Mouse (Mus musculus): ENCODE results near the gene Cuta. TPM values are rescaled to one million over a fixed set of nuclear protein-coding genes. Genes with fewer than 3 reads are reported as not detected.

Cuta gene
- polyA plus RNA-seq, 2 experiments = 127 to 146 TPM

DNA sequence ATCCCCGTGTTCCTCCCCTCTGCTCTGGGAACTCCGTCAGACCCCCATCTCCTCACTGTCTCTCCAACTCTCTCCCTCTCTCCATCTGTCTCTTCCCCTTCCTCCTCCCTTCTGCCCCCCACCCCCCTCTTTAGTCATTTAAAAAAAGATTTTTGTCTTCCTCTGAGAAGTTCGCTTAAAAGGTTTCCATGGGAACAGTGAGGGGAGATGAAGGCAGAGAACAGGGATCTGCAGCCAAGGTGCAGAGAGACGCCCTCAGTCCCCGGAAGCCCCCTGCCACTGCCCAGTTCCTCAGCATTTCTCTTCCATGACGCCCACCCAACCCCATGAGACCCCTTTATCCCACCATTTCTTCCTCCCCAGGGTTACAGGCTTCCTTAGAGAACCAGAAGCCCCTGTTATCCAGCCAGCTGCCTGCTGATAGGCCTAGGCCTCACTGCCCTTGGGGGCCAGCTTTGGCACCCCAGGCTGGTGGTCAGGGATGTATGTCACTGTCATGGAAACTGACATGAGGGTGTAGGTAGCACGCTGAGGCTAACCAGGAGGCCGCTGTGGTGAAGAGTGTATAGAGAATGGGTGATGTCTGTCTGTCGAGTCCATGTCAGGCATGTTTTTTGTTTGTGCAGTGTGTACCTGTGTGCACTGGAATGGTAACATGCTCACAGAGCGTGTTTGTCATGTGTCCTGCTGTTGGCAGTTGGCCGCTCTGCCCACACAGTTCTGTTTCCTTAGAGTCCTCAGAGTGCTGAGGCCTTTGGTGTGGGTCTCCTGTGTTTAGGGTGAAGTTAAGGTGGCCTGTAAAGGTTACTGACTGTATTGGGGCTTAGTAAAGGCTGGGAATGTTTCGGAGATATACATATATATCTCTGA lies 8.1 kb upstream of the Cuta start:
- DNase-seq (ENCODE audit: low spot score) (no peak), ATAC-seq (ENCODE audit: low FRiP score, low read depth) (no peak)
- TF ChIP-seq POLR2A (IDR thresholded peaks at IDR 0.05; ENCODE audit: borderline replicate concordance, extremely low read depth, insufficient read depth, insufficient read length) = no peak
- Histone ChIP-seq H3K9ac (ENCODE audit: low read depth, low read length, severe bottlenecking) (0 out of 2 replicates have a peak overlapping the region, but pooled peaks have one; percentile 58), H3K27me3 (ENCODE audit: control insufficient read depth, insufficient read depth, low read length) (no peaks in the 10 kb centered on the region), H3K4me2 (replicated peaks; ENCODE audit: low read depth, low read length, severe bottlenecking) (peak overlapping the region; percentile 91), H3K4me3 (replicated peaks; ENCODE audit: low read length) (peak overlapping the region; percentile 43; the same call in 1 of the 2 replicates), H3K27ac (replicated peaks; ENCODE audit: low read depth, low read length) (peak overlapping the region; percentile 74), H3K9me3 (ENCODE audit: control insufficient read depth, low read length) (no peaks in the 10 kb centered on the region), H3K4me1 (ENCODE audit: control insufficient read depth, insufficient read depth, low read length) (peaks cover 64% of the 10 kb centered on the region), H3K36me3 (ENCODE audit: control insufficient read depth, insufficient read depth, low read length) (no peaks in the 10 kb centered on the region)
- whole genome bisulfite sequencing = 50% methylated on average over 12 of the region's 12 CpGs

DNA sequence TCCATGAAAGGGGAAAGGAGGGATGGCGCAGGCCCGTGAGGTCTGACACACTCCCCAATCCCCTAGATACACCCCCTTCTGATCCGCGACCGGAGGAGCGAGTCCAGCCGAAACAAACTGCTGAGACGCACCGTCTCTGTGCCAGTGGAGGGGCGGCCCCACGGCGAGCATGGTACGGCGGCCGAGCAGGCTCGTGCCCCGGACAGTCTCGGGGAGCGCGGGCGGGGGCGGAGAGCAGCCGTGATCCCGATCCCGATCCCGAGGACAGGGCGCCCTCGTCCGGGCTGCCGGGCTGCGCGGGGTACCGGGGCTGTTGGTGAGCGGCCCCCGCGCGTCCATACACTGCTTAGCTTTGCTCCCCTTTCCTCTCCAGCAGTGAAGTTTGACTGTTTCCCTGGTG lies 7.2 kb upstream of the Cuta start:
- no peaks in the 10 kb centered on the region for H3K27me3 ChIP-seq (ENCODE audit: control insufficient read depth, insufficient read depth, low read length)
- no peak for DNase-seq (ENCODE audit: low spot score)
- peak overlapping the region; percentile 91 for H3K4me2 ChIP-seq (replicated peaks; ENCODE audit: low read depth, low read length, severe bottlenecking)
- peak overlapping the region; percentile 43 for H3K4me3 ChIP-seq (replicated peaks; ENCODE audit: low read length)
- peak overlapping the region; percentile 58 for H3K9ac ChIP-seq (ENCODE audit: low read depth, low read length, severe bottlenecking)
- H3K27ac ChIP-seq (replicated peaks; ENCODE audit: low read depth, low read length) = peak overlapping the region; percentile 74
- ATAC-seq (ENCODE audit: low FRiP score, low read depth) = peak; percentile 12; the same call in 1 of the 2 replicates
- no peaks in the 10 kb centered on the region for H3K36me3 ChIP-seq (ENCODE audit: control insufficient read depth, insufficient read depth, low read length)
- no peak for TF ChIP-seq POLR2A (IDR thresholded peaks at IDR 0.05; ENCODE audit: borderline replicate concordance, extremely low read depth, insufficient read depth, insufficient read length)
- WGBS = 1% methylated on average over 35 of the region's 37 CpGs
- H3K4me1 ChIP-seq (ENCODE audit: control insufficient read depth, insufficient read depth, low read length) = peaks cover 60% of the 10 kb centered on the region
- no peaks in the 10 kb centered on the region for H3K9me3 ChIP-seq (ENCODE audit: control insufficient read depth, low read length)

DNA sequence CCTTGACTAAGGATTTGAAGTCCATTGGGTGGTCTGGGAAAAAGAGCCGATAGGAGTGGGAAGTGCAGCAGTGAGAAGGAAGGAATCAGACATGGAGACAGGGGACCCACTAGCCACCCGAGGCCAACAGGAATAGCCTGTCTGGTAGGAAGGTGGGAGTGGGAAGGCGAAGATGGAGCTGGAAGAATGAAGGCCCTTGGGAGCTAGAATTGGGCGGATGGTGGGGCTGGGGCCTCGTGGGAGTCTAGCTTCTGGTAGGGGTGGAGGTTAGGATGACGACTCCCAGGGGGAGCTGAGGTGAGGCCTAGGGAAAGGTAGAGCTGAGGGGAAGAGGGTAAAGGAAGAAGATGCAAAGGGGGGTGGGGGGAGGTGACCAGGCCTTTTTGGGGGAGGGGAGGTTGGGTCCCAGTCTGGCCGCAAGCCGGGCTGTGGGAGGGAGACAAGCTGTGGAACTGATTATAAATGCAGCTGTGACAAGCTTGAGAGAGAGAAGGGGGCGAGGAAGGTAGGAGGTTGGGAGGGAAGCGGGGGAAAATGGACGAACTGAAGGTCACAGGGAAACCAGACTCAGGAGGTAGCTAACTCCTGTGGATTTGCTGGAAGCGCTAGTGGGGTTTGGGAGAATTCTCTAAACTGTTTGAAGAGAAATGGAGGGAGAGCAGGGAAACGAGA lies 6.6 kb upstream of the Cuta start:
- Histone ChIP-seq H3K4me3 (replicated peaks; ENCODE audit: low read length) (peak overlapping the region; percentile 43), H3K27me3 (ENCODE audit: control insufficient read depth, insufficient read depth, low read length) (no peaks in the 10 kb centered on the region), H3K27ac (replicated peaks; ENCODE audit: low read depth, low read length) (peak overlapping the region; percentile 74), H3K36me3 (ENCODE audit: control insufficient read depth, insufficient read depth, low read length) (no peaks in the 10 kb centered on the region), H3K9me3 (ENCODE audit: control insufficient read depth, low read length) (no peaks in the 10 kb centered on the region), H3K4me2 (replicated peaks; ENCODE audit: low read depth, low read length, severe bottlenecking) (peak overlapping the region; percentile 91), H3K9ac (ENCODE audit: low read depth, low read length, severe bottlenecking) (peak overlapping the region; percentile 58), H3K4me1 (ENCODE audit: control insufficient read depth, insufficient read depth, low read length) (peaks cover 57% of the 10 kb centered on the region)
- DNase-seq (ENCODE audit: low spot score) (no peak), ATAC-seq (ENCODE audit: low FRiP score, low read depth) (no peak)
- WGBS = 23% methylated on average over 13 of the region's 13 CpGs
- TF ChIP-seq POLR2A (IDR thresholded peaks at IDR 0.05; ENCODE audit: borderline replicate concordance, extremely low read depth, insufficient read depth, insufficient read length) = no peak

DNA sequence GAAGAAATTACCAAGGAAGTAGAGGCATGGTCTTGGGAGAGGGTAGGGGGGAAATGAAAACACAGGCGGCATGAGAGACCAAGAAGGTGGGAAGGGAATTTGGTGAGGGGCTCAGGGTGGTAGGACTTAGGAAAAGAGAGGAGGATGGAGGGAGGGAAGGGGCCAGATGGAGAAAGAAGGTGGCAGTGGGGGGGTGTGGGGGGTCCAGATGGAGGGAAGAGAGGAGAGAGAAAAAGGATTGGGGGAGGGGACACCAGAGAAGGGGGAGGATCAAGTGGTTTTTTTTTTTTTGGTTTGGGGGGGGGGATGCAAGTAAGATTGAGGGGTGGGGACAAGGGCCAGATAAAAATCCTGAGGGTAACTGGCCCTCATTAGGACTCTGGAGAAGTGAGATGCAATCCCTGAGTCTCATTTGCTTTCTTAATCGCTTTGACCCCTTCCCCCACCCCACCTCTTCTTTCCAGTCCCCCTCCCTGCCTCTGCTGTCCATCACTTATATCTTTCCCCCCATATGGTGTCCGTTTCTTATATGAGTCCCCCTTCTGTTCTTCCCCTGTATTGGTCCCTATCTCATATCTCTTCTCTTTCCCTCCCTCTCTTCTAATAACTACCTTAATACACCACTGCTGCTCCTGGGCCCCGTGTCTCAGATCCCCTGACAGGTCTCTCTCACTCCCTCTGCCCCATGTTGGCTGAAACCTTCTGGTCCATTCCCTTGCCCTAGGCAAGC lies 2.6 kb upstream of the Cuta start:
- Histone ChIP-seq H3K9me3 (ENCODE audit: control insufficient read depth, low read length) (no peaks in the 10 kb centered on the region), H3K4me3 (replicated peaks; ENCODE audit: low read length) (peak overlapping the region; percentile 50), H3K27ac (replicated peaks; ENCODE audit: low read depth, low read length) (peak overlapping the region; percentile 73), H3K9ac (ENCODE audit: low read depth, low read length, severe bottlenecking) (peak overlapping the region; percentile 62), H3K36me3 (ENCODE audit: control insufficient read depth, insufficient read depth, low read length) (peaks cover 6% of the 10 kb centered on the region), H3K4me1 (ENCODE audit: control insufficient read depth, insufficient read depth, low read length) (peaks cover 49% of the 10 kb centered on the region), H3K27me3 (ENCODE audit: control insufficient read depth, insufficient read depth, low read length) (no peaks in the 10 kb centered on the region), H3K4me2 (replicated peaks; ENCODE audit: low read depth, low read length, severe bottlenecking) (peak overlapping the region; percentile 58)
- TF ChIP-seq POLR2A (IDR thresholded peaks at IDR 0.05; ENCODE audit: borderline replicate concordance, extremely low read depth, insufficient read depth, insufficient read length) = no peak
- DNase-seq (ENCODE audit: low spot score) (no peak), ATAC-seq (ENCODE audit: low FRiP score, low read depth) (no peak)
- 18% methylated on average over 4 of the region's 4 CpGs for WGBS
